Mouse (Mus musculus): ENCODE results near the gene Lrrc42. TPM values are rescaled to one million over a fixed set of nuclear protein-coding genes. Genes with fewer than 3 reads are reported as not detected.

Gene Lrrc42
- 10 to 100 TPM; 24.4 to 36.1 (median 30.6) TPM for total RNA-seq (2022)

- DNase-seq: peak; percentile 95
These were observed at the start of gene Lrrc42, which contains the start of gene Hspb11 for GRCm38 (mm10) chr4:107253125-107254091. Gene Lrrc42 (minus strand): TSS chr4:107253532. Gene Hspb11 (plus strand): TSS chr4:107253593.

GRCm38 (mm10) chr4:107302832-107303231 lies 49.5 kb upstream of the Lrrc42 start:
- DNase-seq: no peak

GRCm38 (mm10) chr4:107302221-107302620 lies 48.9 kb upstream of the Lrrc42 start:
- no peak for DNase-seq

GRCm38 (mm10) chr4:107300902-107301555 lies 47.7 kb upstream of the Lrrc42 start:
- no peak for DNase-seq

GRCm38 (mm10) chr4:107300371-107300770 lies 47.0 kb upstream of the Lrrc42 start:
- DNase-seq: no peak

GRCm38 (mm10) chr4:107299779-107300340 lies 46.5 kb upstream of the Lrrc42 start:
- no peak for DNase-seq

GRCm38 (mm10) chr4:107298071-107298606 lies 44.8 kb upstream of the Lrrc42 start:
- DNase-seq: no peak

GRCm38 (mm10) chr4:107292273-107292662 lies 38.9 kb upstream of the Lrrc42 start:
- no peak for DNase-seq

GRCm38 (mm10) chr4:107291611-107292272 lies 38.4 kb upstream of the Lrrc42 start:
- DNase-seq: no peak

GRCm38 (mm10) chr4:107287517-107287916 lies 34.2 kb upstream of the Lrrc42 start:
- no peak for DNase-seq

GRCm38 (mm10) chr4:107286386-107286785 lies 33.1 kb upstream of the Lrrc42 start:
- DNase-seq: no peak

GRCm38 (mm10) chr4:107285446-107286200 lies 32.3 kb upstream of the Lrrc42 start:
- DNase-seq: no peak

- no peak for DNase-seq
These were observed 27.6 kb upstream of the Lrrc42 start for GRCm38 (mm10) chr4:107280843-107281475.

GRCm38 (mm10) chr4:107278188-107278707 lies 24.9 kb upstream of the Lrrc42 start:
- no peak for DNase-seq

- DNase-seq: no peak
These were observed 21.2 kb upstream of the Lrrc42 start for GRCm38 (mm10) chr4:107274511-107274910.

- DNase-seq: no peak
These were observed 20.4 kb upstream of the Lrrc42 start for GRCm38 (mm10) chr4:107273683-107274082.

- no peak for DNase-seq
These were observed 6.7 kb upstream of the Lrrc42 start for GRCm38 (mm10) chr4:107260001-107260400.

- DNase-seq: no peak
These were observed 1.1 kb upstream of the Lrrc42 start for GRCm38 (mm10) chr4:107254414-107254813.

- no peak for DNase-seq
These were observed 810 bp downstream of the Lrrc42 start for GRCm38 (mm10) chr4:107252522-107252921.

- DNase-seq: no peak
These were observed 2.8 kb downstream of the Lrrc42 start for GRCm38 (mm10) chr4:107250494-107250893.

GRCm38 (mm10) chr4:107249471-107249870 lies 3.9 kb downstream of the Lrrc42 start:
- DNase-seq: no peak
